Mouse (Mus musculus) embryo, embryonic 11.5 days (tissue): ENCODE measurements around the gene Acbd6.

Experiments used
- DNase-seq: peaks from one replicate; pipeline ENCODE4 v3.0.0-alpha.2; 2012; ENCODE audit warnings: low read depth, low spot score

The Acbd6 gene

DNA sequence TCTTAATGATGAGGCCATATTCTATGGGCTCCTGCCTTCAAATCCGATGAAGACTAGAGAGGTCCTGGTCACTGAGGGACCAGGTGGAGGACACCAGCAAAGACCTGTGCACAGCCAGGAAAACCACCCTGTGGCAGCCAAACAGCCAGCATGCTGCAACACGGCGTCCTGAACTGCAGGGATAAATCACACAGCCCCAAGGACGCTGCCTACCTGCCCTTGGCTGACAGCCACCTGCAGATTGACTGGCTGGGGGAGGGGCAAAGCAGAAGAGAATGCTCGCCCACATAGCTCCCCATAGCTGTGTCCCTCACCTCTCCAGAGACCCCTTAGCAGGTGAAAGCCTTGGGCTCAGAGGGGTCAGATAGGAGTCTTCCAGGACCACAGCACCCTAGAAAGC lies 162.1 kb downstream of the Acbd6 start:
- DNase-seq: no peak

DNA sequence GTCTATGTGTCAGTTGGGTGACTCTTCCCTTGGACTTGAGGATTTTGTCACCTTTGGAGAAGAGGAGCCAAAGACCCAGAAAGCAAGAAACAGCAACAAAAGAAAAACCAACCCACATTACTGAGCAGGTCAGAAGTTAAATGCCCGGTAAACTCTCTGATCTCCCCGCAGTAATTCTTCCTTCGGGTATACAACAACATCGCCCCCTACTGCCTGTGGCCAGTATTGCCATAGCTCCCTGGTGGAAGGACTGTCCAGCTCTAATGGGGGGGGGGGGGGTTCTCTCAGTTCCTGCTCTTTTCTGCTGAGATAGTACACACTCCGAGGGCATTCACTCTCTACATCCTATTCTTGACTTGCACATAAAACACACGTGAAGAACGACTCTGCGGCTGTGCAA lies 163.5 kb downstream of the Acbd6 start:
- no peak for DNase-seq

DNA sequence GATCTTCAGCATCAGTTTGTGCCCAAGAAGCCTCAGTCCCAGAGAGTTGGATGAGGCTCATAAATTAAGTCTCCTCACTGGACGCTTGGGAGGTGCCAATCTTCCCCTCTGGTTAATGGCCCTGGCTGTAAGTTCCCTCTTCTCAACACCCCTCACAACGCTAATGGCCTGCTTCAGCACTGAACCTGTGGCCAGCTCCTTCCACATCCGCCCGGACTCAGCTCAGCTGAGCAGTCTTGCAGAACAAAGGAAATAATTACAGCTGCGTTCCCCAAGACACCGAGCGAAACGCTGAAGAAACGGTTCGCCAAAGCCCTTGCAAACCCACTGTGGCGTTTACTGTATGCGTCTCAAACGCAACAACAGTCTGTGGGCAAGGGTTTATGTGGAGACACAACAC lies 164.3 kb downstream of the Acbd6 start:
- peak; percentile 63 for DNase-seq

DNA sequence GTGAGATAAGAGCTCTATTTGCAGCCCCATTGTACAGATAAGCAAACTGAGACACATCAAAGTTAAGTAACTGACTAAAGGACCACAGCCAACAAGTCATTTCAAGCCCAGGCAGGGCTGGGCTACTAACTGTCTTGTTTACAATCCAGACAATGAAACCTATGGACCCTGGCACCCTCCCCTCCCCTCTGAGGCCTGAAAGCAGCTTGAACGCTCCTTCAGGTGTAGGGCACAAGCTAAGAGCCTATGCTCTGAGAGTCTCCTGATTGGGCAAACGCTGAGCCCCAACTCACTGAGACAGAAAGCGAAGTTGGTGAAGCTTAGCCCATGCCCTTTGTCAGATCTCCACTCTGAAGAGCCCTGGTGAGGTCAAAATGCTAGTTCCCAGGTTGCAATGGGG lies 166.4 kb downstream of the Acbd6 start:
- DNase-seq: no peak

DNA sequence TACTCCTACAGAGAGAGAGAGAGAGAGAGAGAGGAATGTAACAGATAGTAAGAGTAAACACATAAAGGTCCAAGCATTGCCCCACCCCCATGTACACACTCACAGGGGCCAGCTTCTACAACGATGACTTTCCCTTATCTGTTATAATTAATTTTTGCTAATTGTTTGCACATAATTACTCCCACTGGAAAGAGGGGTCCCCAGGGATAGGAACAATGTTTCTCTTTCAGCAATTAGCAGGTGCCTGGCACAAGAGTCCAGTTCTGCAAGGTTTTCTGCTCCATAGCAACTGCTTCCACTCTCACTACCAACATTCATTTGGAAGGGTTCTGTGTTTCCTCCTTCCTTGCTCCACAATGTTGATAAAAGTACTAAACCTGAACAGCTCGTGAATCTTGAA lies 168.0 kb downstream of the Acbd6 start:
- DNase-seq: no peak

DNA sequence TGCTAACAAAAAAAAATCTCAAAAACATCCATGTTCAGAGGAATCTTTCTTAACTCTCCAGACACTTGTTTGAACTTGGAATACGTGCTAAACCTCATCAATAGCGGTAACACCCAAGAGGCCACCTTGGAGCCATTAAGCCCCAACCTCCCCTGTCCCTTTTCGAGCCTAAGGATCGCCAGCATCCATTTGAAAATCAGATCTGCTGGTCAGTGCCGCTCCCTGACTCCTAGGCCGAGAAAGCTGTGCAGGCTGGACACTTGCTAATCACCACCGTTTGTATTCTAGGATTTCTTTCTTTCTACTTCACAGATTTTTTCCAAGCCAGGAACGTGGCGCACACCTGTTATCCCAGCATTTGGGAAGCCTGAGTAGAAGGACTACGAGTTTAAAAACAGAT lies 169.9 kb downstream of the Acbd6 start:
- DNase-seq: no peak

DNA sequence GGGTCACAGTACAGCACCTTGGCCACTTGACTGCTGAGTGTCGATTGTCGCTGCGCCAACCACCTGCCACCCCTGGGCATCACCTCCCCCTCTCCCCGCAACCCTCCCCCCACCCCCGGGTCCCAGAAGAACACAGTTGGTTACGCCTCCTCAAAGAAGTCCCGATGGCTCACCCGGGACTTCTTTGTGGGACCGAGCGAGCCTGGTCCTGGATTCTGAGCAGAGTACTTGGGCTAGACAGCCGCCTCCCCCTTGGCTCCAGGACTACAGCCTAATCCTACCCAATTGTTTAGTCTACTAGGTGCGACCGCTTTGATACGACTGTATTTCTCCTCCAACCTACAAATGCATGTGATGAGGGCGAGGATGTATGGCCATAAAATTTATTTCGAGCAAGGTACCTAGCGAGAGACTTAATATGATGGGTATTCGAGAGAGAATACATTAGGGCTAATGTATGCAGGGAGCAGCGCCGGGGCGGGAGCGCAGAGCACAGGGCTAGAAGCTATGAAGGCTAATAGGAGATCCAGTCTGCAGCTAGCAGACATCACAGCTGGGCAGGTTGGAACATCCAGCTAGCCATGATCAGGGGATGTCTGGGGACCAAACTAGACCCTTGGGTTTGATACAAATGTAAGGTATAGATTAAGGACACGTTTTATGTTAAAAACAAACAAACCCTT lies 171.3 kb downstream of the Acbd6 start:
- no peak for DNase-seq

DNA sequence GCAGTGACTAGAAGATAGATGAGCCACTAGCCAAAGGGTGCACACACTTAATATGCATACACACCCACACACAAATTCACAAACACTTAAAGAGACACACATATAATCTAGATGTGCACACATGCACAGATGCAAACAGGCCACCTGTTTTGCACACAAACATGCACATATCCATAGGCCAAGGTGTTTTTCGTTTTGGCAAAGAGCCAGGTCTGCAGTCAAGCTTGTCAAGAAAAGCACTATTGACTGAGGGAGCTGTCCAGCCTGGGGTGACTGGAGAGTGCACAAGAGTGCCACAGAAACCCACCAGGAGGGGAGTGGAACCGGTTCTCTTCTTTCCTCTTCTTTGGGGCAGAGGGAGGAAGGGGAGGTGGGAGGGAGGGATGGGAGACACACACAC lies 173.2 kb downstream of the Acbd6 start:
- DNase-seq: no peak

DNA sequence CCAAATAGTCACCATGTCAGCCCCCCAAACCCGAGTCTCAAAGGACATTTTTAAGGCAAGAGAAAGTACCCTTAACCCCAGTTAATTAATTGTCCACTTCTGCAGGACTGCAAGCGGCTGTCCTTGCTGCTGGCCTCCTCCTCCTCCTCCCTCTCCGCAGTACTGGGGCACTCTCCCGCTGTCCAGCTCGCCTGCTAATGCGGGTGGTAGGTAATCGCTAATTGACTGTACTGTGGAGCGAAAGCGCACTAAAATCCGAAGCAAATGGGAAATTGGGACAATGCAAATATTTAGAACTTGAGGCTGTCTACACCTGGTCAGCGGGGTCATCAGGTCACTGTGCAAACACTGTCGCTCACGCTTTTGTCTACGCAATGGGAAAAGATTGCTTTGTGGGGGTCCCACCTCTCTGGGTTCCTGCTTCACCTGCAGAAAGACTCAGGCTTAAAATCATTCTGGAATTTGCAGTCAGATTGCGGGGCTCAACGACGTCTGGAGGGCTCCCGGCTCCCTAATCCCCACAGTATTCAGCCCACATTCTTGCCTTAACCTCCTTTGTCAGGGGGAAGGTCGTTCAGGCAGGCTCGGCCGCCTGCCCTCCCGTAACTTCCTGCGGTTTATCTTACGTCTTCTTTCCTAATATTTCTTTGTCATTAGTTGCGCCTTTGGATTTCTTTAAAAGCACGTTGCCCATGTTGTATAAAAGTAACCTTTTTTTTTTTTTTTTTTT lies 178.3 kb downstream of the Acbd6 start:
- no peak for DNase-seq

DNA sequence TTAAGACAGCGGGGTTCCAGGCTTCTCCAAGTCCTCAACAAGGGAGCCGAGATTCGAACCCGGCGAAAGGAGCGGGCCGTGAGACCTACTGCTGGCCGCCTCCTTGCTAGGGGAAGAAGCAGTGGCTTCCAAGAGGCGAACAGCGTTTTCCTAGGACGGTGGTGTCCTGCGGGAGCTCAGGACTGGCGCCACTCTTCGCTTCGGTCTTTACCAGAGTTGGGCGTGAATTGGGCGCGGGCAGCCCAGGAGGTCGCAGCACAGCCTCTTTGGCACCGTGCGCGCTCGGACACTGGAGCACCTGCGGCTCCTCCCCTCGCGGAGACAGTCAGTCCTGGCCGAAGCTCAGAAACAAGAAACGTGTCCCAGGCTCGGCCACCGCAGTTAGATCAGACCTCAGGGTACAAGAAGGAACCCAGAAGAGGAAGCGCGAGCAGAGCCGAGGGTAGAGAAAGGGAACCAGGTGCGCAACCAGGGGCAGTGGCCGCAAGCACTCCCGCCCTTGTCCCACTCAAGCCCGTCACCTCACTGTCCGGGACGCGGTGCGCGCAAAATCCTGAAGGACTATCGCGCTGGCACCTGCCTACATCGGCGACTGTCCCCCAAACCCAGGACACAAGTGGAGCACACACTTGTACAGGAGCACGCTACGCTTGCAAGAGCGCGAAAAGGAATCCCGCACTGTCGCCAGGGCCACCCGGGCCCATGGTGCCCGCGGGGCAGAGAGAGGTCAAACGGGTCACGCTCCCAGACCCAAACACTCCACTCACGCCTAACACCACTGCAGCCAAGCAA lies 179.3 kb downstream of the Acbd6 start:
- no peak for DNase-seq

DNA sequence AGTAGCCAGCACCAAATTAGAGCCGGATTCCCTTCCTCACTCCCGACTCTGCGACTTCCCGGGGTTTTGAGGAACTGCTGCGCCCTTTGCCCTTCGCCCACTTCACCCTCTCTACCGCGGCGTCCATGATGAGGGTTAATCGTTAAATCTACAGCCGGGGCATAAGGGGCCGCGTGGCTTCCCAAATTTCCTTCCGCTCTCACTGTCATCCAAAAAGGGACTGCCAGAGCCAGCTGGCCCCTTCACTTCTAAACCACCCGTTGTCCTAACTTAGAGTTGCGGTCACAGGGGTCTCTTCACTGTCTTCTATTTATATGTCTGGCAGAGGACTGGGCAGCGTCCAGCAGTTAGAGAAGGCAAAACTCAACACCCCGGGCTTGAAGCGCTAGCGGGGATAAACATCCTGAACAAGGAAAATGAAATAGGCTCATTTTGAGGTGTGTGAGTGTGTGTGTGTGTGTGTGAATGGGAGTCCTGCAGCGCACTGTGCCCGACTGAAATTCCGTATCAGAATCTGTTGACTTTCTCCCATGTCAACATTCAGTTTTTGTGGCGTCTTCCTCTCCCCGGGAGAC lies 180.0 kb downstream of the Acbd6 start:
- no peak for DNase-seq
